Mouse (Mus musculus): Measurements from ENCODE around the gene Cat.

- TF ChIP-seq NRF1 (IDR thresholded peaks at IDR 0.05; ENCODE audit: low read depth, low read length), result no peak
- no peak for TF ChIP-seq HCFC1 (IDR thresholded peaks at IDR 0.05; ENCODE audit: low read depth, low read length)
- no peak for TF ChIP-seq MAFK (IDR thresholded peaks at IDR 0.05; ENCODE audit: insufficient replicate concordance, low read length)
- no peak for TF ChIP-seq CHD2 (IDR thresholded peaks at IDR 0.05; ENCODE audit: low read length)
- TF ChIP-seq RCOR1 (conservative IDR thresholded peaks at IDR 0.05; ENCODE audit: low read depth, low read length), result no peak
Measured at GRCm38 (mm10) chr2:103452550-103452949, 32.4 kb downstream of the Cat start.
